Mouse (Mus musculus) stomach, postnatal 0 days (tissue): ENCODE results near the gene Ppp1r37.

Experiments used
- CTCF ChIP-seq: IDR thresholded peaks from 2 replicates; pipeline ENCODE4 v1.5.1; 2016; ENCODE audit warnings: antibody characterized with exemption, low read depth, mild to moderate bottlenecking, moderate library complexity
- EP300 ChIP-seq: optimal IDR thresholded peaks from 2 replicates; pipeline ENCODE3; 2016; ENCODE audit warnings: antibody characterized with exemption

DNA sequence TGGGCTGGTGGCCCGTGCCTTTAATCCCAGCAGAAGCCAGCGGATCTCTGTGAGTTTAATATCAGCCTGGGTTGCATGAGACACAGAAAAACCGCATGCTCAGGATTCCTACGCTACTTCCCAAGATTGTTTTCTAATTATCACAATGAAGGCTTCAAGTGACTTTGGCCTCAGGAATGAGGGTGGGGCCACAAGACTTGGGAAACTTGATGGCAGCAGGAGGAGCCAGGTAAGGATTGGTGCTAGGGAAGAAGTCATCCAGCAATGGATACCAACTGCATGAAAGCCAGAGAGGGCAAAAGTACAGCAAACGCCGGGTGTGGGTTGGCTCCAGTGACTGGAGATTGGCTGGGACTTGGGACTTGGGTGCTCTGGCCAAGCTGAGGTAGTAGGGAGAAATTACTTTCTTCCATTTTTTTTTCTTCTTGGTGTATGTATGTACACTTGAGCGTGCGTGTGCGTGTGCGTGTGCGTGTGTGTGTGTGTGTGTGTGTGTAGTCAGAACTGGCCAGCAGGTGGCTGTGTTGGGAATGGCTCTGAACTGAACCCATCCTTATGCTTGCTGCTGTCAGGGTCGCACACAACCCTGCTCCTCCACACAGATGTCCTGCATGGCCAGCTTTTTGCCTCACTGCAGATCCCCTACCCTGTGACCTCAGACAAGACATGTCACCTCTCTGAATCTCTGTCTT is 46.9 kb upstream of the Ppp1r37 start:
- TF ChIP-seq CTCF (peak; percentile 35; the same call in 1 of the 2 replicates), EP300 (no peak)
